Mouse (Mus musculus) right cerebral cortex, postnatal 10 days (tissue): ENCODE data around the gene Slc25a34.
A peak's percentile ranks its signal among the peaks of the same experiment; 100 is the strongest.

ENCODE experiments used
- DNase-seq, 2 experiments: peaks; one replicate each; pipeline ENCODE4 v3.0.0; 2021; ENCODE audit warnings: low spot score in 2 of 2

The Slc25a34 gene

GRCm38 (mm10) chr4:141617863-141618564, 5.6 kb downstream of the Slc25a34 start:
- DNase-seq, result no peak

DNA sequence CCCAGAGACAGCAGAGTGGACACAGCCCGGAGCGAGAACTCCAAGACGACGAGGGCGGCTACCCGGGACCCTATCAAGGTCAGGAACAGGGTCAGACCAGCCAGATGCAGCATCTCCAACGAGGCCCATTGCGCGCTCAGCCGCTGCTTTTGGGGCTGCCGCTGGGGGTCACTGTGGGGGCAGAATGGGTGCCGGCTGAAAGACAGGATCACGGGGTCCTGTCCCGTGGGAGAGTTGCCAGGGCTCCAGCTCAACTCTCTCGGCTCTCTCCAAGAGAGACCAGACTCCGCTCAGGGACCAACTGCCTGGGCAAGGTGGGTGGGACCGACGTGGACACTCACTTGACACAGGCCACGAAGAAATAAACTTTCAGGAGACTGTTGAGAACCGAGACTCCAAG, 6.3 kb downstream of the Slc25a34 start:
- DNase-seq, result peak; percentile 75 to 80

DNA sequence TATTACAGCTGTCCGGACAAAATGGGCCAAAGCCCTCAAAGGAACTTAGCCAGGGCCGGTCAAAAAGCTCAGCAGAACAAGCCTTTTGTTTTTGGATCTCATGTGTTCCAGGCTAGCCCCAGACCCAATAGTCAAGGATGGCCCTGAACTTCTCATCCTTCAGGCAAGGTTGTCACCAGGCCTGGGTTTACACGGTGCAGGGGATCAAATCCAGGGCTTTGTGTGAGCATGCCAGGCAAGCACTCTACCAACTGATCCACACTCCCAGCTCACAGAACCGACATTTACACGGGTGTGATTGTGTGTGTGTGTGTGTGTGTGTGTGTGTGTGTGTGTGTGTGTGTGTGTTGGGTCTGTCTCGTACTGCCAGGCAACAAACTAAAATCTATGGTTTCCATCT, 6.8 kb downstream of the Slc25a34 start:
- DNase-seq, result no peak

GRCm38 (mm10) chr4:141614946-141615345, 8.7 kb downstream of the Slc25a34 start:
- DNase-seq, result no peak

GRCm38 (mm10) chr4:141609538-141609937, 14.1 kb downstream of the Slc25a34 start:
- DNase-seq, result no peak

DNA sequence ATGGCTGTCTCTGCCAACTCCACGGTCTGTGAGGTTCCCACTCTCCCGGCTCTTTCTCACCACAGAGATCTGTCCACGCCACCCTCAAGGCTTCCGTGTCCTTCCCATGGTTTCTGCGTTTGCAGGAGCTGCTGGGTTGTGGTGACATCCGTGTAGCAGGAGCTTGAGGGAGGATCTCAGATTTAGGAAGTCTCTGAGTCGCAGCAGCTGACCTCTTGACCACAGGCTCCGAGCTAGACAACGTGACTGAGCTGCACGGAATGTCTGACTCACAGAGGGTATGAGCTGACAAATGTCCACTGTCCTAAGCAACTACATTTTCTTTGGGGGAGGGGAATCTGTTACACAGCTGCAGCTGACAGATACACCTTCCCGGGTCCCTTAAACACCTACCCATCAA, 17.8 kb downstream of the Slc25a34 start, which contains the start of gene Fblim1:
Gene Fblim1, minus strand, starts transcription at position 236 of the 400 bp plus-strand sequence.
- no peak for DNase-seq

- no peak for DNase-seq
Observed at GRCm38 (mm10) chr4:141605421-141605820, 18.2 kb downstream of the Slc25a34 start.

- DNase-seq, result no peak
Observed at GRCm38 (mm10) chr4:141604493-141604892, 19.1 kb downstream of the Slc25a34 start.

- DNase-seq, result no peak
Observed at GRCm38 (mm10) chr4:141603921-141604320, 19.7 kb downstream of the Slc25a34 start.

GRCm38 (mm10) chr4:141602523-141603223, 20.9 kb downstream of the Slc25a34 start:
- no peak for DNase-seq

- DNase-seq, result no peak
Observed at GRCm38 (mm10) chr4:141601148-141601862, 22.3 kb downstream of the Slc25a34 start.

DNA sequence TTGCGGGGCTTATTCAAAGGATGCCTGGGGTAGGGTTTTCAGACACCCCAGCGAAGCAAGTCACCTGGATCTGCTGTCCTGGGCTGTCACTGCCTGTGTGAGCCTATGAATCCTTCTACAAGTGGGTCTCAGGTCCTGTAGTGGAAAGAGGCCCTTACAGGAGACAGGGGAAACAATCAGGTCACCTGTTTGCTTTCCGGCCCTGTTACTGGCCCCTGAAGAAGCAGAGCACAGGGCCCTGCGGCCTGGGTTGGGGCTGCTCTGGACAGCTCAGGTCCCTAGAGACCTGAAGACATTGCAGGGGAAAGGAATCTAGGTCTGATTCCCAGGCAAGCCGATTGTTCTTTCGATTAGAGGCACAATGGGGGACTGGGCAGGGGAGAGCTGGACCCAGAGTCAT, 23.3 kb downstream of the Slc25a34 start:
- no peak for DNase-seq

GRCm38 (mm10) chr4:141599251-141600141, 24.1 kb downstream of the Slc25a34 start:
- DNase-seq, result no peak

GRCm38 (mm10) chr4:141598894-141599250, 24.7 kb downstream of the Slc25a34 start:
- DNase-seq, result no peak

DNA sequence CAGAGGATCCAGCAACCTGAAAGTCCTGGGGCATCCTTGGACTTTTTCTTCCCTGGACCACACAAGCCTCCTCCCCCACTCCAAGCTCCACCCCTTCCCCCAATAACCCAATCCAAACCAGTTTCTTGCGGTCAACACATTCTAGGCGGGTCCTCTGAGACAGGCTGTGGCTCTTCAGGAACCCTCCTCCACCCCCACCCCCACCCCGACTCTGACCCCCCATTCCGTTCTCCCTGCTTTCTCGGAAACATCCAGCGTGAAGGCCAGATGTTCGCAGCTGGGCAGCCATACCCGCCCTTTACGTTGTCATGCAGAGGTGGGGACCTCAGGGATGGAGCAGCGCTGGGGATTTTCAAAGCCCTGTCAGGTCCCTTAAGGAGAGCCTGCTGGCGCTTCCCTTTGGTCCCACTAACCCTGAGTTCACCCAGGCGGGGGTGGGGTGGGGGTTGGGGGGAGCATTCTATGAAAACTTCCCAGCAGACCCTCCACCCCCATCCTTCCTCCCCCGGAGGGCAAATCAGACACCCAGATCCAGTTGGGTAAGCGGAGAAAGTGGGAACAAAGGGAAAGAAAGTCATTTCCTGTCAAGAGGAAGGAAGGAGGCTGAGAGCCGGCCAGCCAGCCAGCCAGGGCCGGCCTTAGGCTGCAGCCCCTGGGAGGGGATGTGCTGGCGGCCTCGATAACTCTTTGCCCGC, 25.3 kb downstream of the Slc25a34 start:
- DNase-seq, result no peak

DNA sequence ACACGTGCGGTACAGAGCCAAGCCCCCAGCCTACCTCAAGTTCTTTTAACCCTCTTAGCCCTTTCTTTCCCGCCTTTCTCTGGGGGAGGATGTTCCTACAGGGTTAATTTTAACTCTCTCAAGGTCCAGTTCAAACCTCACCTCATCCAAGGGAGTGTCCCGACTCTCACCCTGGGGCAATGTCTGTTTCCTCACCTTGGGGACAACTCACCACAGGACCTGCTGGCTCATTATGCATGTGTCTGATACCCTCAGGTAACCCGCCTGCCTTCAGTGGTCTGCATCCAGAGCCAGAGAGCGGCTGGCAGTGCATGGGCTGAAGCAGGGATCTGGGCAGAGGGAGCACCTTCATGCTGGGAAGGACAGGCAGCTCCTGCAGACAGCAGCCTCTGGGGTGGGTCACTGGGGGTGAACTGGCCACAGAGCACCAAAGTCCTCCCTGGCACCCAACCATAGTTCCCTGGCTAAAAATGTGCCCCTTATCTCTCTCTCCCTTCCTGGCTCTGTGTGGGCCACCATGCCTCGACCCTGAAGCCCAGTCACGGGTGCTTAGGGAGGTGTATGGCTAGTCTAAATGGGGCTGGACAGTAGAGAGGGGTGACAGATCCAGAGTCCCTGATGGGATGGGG, 26.8 kb downstream of the Slc25a34 start:
- no peak for DNase-seq

GRCm38 (mm10) chr4:141595605-141596268, 27.9 kb downstream of the Slc25a34 start:
- no peak for DNase-seq

- no peak for DNase-seq
Observed at GRCm38 (mm10) chr4:141595138-141595537, 28.5 kb downstream of the Slc25a34 start.

DNA sequence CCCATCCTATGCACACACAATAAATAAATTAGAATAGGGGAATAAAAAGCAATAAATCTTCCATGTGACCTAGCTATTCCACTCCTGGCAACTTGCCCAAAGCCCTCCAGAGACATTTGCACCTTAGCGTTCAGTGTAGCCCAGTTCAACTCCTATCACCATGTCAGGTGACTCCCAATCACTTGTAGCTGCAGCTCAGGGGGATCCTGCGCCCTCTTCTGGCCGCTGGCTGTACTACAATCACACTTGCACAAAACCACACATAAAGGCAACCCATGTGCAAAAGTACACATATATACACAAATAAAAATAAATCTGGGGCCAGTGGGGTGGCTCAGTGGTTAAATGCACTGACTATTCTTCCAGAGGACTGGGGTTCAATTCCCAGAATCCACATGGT, 32.1 kb downstream of the Slc25a34 start:
- no peak for DNase-seq

- no peak for DNase-seq
Observed at GRCm38 (mm10) chr4:141583919-141584318, 39.7 kb downstream of the Slc25a34 start.
